Mouse (Mus musculus): ENCODE measurements around the gene Kalrn.

The Kalrn gene

GRCm38 (mm10) chr16:33941271-33941781 is 632.0 kb downstream of the Kalrn start:
- ATAC-seq (ENCODE audit: low TSS enrichment), result peak; percentile 48; the same call in 1 of the 2 replicates

- ATAC-seq (ENCODE audit: low TSS enrichment), result no peak
Measured at GRCm38 (mm10) chr16:33940095-33940494, 633.2 kb downstream of the Kalrn start.

GRCm38 (mm10) chr16:33939636-33940035 is 633.7 kb downstream of the Kalrn start:
- no peak for ATAC-seq (ENCODE audit: low TSS enrichment)

GRCm38 (mm10) chr16:33939133-33939531 is 634.2 kb downstream of the Kalrn start:
- ATAC-seq (ENCODE audit: low TSS enrichment), result no peak

- ATAC-seq (ENCODE audit: low TSS enrichment), result no peak
Measured at GRCm38 (mm10) chr16:33938311-33939132, 634.8 kb downstream of the Kalrn start.

GRCm38 (mm10) chr16:33937567-33937966 is 635.8 kb downstream of the Kalrn start:
- 0 out of 2 replicates have a peak, but pooled peaks have one; percentile 38 for ATAC-seq (ENCODE audit: low TSS enrichment)

- no peak for ATAC-seq (ENCODE audit: low TSS enrichment)
Measured at GRCm38 (mm10) chr16:33936885-33937284, 636.4 kb downstream of the Kalrn start.

- ATAC-seq (ENCODE audit: low TSS enrichment), result no peak
Measured at GRCm38 (mm10) chr16:33935407-33935785, 637.9 kb downstream of the Kalrn start.

- 0 out of 2 replicates have a peak, but pooled peaks have one; percentile 34 for ATAC-seq (ENCODE audit: low TSS enrichment)
Measured at GRCm38 (mm10) chr16:33934701-33935406, 638.5 kb downstream of the Kalrn start.

- ATAC-seq (ENCODE audit: low TSS enrichment), result no peak
Measured at GRCm38 (mm10) chr16:33933411-33933810, 639.9 kb downstream of the Kalrn start.

GRCm38 (mm10) chr16:33932126-33932525 is 641.2 kb downstream of the Kalrn start:
- ATAC-seq (ENCODE audit: low TSS enrichment), result no peak

- ATAC-seq (ENCODE audit: low TSS enrichment), result no peak
Measured at GRCm38 (mm10) chr16:33931682-33932081, 641.6 kb downstream of the Kalrn start.

- no peak for ATAC-seq (ENCODE audit: low TSS enrichment)
Measured at GRCm38 (mm10) chr16:33930785-33931184, 642.5 kb downstream of the Kalrn start.

- ATAC-seq (ENCODE audit: low TSS enrichment), result no peak
Measured at GRCm38 (mm10) chr16:33928788-33929462, 644.4 kb downstream of the Kalrn start.

- no peak for ATAC-seq (ENCODE audit: low TSS enrichment)
Measured at GRCm38 (mm10) chr16:33927263-33927824, 646.0 kb downstream of the Kalrn start.

- ATAC-seq (ENCODE audit: low TSS enrichment), result no peak
Measured at GRCm38 (mm10) chr16:33923758-33924157, 649.6 kb downstream of the Kalrn start.

GRCm38 (mm10) chr16:33923001-33923316 is 650.4 kb downstream of the Kalrn start:
- no peak; the same call in 1 of the 2 replicates for ATAC-seq (ENCODE audit: low TSS enrichment)

GRCm38 (mm10) chr16:33922111-33923000 is 651.0 kb downstream of the Kalrn start:
- ATAC-seq (ENCODE audit: low TSS enrichment), result peak; percentile 72

GRCm38 (mm10) chr16:33921514-33921913 is 651.8 kb downstream of the Kalrn start:
- ATAC-seq (ENCODE audit: low TSS enrichment), result no peak
